Mouse (Mus musculus) megakaryocyte-erythroid progenitor cell, adult 5-6 weeks (primary cell): ENCODE measurements around the gene Osbpl10. TPM values are rescaled to one million over a fixed set of nuclear protein-coding genes. Genes with fewer than 3 reads are reported as not detected.
"Not testable (repeated sequence)": the region's sequence is repeated elsewhere in the genome, so short reads cannot be mapped to it uniquely, and the experiment has no call there.

Experiments
- ATAC-seq: replicated peaks from 2 replicates; pipeline ENCODE4 v1.8.0; 2016; ENCODE audit warnings: mild to moderate bottlenecking, inconsistent platforms; ENCODE audit not compliant: severe bottlenecking, poor library complexity, low FRiP score, low TSS enrichment
- total RNA-seq, 2 experiments: library from RNA; stranded (forward) in 1 of 2; stranded (reverse) in 1 of 2; fragments of 200-1000, 215-1000 nt in 1 of 2; fragments of >200 nt in 1 of 2; fragmentation: Nextera tagmentation in 1 of 2; gene quantifications; 2 replicates each; pipeline ENCODE4 v1.2.3; 2014 to 2017

Osbpl10 gene
- total RNA-seq, 2 experiments from 2014 or later = 0.50 to 1.8 TPM

GRCm38 (mm10) chr9:115234561-115234960 is 256.2 kb downstream of the Osbpl10 start:
- ATAC-seq = no peak

GRCm38 (mm10) chr9:115236352-115236841 is 258.0 kb downstream of the Osbpl10 start:
- ATAC-seq = no peak

- ATAC-seq = peak; percentile 50
These were observed 259.6 kb downstream of the Osbpl10 start for GRCm38 (mm10) chr9:115237943-115238342.

GRCm38 (mm10) chr9:115239861-115240260 is 261.5 kb downstream of the Osbpl10 start:
- no peak for ATAC-seq

GRCm38 (mm10) chr9:115243630-115244029 is 265.3 kb downstream of the Osbpl10 start:
- ATAC-seq = no peak

- no peak for ATAC-seq
These were observed 266.7 kb downstream of the Osbpl10 start for GRCm38 (mm10) chr9:115245092-115245491.

GRCm38 (mm10) chr9:115249145-115249544 is 270.8 kb downstream of the Osbpl10 start:
- ATAC-seq = peak; percentile 79

- ATAC-seq = no peak
These were observed 279.4 kb downstream of the Osbpl10 start for GRCm38 (mm10) chr9:115257733-115258286.

GRCm38 (mm10) chr9:115259866-115260265 is 281.5 kb downstream of the Osbpl10 start:
- no peak for ATAC-seq

GRCm38 (mm10) chr9:115260464-115260863 is 282.1 kb downstream of the Osbpl10 start:
- peak; percentile 74 for ATAC-seq

- ATAC-seq = peak; percentile 58
These were observed 283.1 kb downstream of the Osbpl10 start for GRCm38 (mm10) chr9:115261456-115261855.

- peak; percentile 23; the same call in 1 of the 2 replicates for ATAC-seq
These were observed 283.5 kb downstream of the Osbpl10 start for GRCm38 (mm10) chr9:115261896-115262295.

- no peak for ATAC-seq
These were observed 293.2 kb downstream of the Osbpl10 start for GRCm38 (mm10) chr9:115271556-115271955.

GRCm38 (mm10) chr9:115272451-115272850 is 294.1 kb downstream of the Osbpl10 start:
- not testable (repeated sequence) for ATAC-seq

GRCm38 (mm10) chr9:115273095-115273649 is 294.8 kb downstream of the Osbpl10 start:
- ATAC-seq = no peak

GRCm38 (mm10) chr9:115274806-115275205 is 296.4 kb downstream of the Osbpl10 start:
- ATAC-seq = no peak

GRCm38 (mm10) chr9:115278641-115279040 is 300.3 kb downstream of the Osbpl10 start:
- ATAC-seq = no peak
